Mouse (Mus musculus): ENCODE data around the gene Plcd3. TPM values are rescaled to one million over a fixed set of nuclear protein-coding genes. Genes with fewer than 3 reads are reported as not detected.

Plcd3 gene
- polyA plus RNA-seq (2015; fragmentation: Nextera tagmentation; extraction: Ambion mirVana) = 0.28 and 0.50 TPM in 2 replicates

GRCm38 (mm10) chr11:103101481-103101865 is at the start of gene Plcd3, which contains the start of gene Acbd4:
Gene Plcd3 (minus strand): TSS chr11:103101658.
Gene Acbd4 (plus strand): TSS chr11:103101682.
- Histone ChIP-seq H3K27ac (peak within 1 kb of the TSS; percentile 68), H3K36me3 (peaks cover 14% of the 10 kb centered on the region), H3K4me2 (peak within 1 kb of the TSS; percentile 89), H3K9ac (peak within 1 kb of the TSS; percentile 68), H3K4me1 (replicated peaks) (peaks cover 56% of the 10 kb centered on the region), H3K27me3 (peaks cover 51% of the 10 kb centered on the region), H3K9me3 (replicated peaks) (no peaks in the 10 kb centered on the region), H3K4me3 (replicated peaks) (peak within 1 kb of the TSS; percentile 78)
- ATAC-seq (ENCODE audit: low read depth) (0 out of 2 replicates have a peak, but pooled peaks have one; percentile 13), DNase-seq (peak; percentile 70)
- 1% methylated on average over 34 of the region's 34 CpGs for WGBS (ENCODE audit: insufficient replicate concordance)

- 84% methylated on average over 4 of the region's 4 CpGs for WGBS (ENCODE audit: insufficient replicate concordance)
- no peak overlapping the region for H3K9ac ChIP-seq
- DNase-seq (no peak), ATAC-seq (ENCODE audit: low read depth) (no peak)
- peaks cover 20% of the 10 kb centered on the region for H3K4me1 ChIP-seq (replicated peaks)
- H3K9me3 ChIP-seq (replicated peaks) = no peaks in the 10 kb centered on the region
- H3K36me3 ChIP-seq = no peaks in the 10 kb centered on the region
- H3K27ac ChIP-seq = no peak overlapping the region
- H3K4me2 ChIP-seq = no peak overlapping the region
- no peaks in the 10 kb centered on the region for H3K27me3 ChIP-seq
- no peak overlapping the region for H3K4me3 ChIP-seq (replicated peaks)
These were observed 48.3 kb upstream of the Plcd3 start for GRCm38 (mm10) chr11:103149771-103150170.

- H3K36me3 ChIP-seq = no peaks in the 10 kb centered on the region
- no peak overlapping the region for H3K9ac ChIP-seq
- H3K9me3 ChIP-seq (replicated peaks) = no peaks in the 10 kb centered on the region
- ATAC-seq (ENCODE audit: low read depth) = no peak
- 0 out of 2 replicates have a peak overlapping the region, but pooled peaks have one; percentile 32 for H3K27ac ChIP-seq
- DNase-seq = no peak
- no peak overlapping the region for H3K4me2 ChIP-seq
- H3K4me1 ChIP-seq (replicated peaks) = peaks cover 36% of the 10 kb centered on the region
- H3K27me3 ChIP-seq = no peaks in the 10 kb centered on the region
- no peak overlapping the region for H3K4me3 ChIP-seq (replicated peaks)
- WGBS (ENCODE audit: insufficient replicate concordance) = 56% methylated on average over 4 of the region's 4 CpGs
These were observed 46.3 kb upstream of the Plcd3 start for GRCm38 (mm10) chr11:103147766-103148165.

- Histone ChIP-seq H3K4me1 (replicated peaks) (peaks cover 49% of the 10 kb centered on the region), H3K27ac (peak overlapping the region; percentile 27; the same call in 1 of the 2 replicates), H3K27me3 (no peaks in the 10 kb centered on the region), H3K4me3 (replicated peaks) (no peak overlapping the region), H3K36me3 (no peaks in the 10 kb centered on the region), H3K4me2 (no peak overlapping the region), H3K9me3 (replicated peaks) (no peaks in the 10 kb centered on the region), H3K9ac (no peak overlapping the region)
- WGBS (ENCODE audit: insufficient replicate concordance) = 68% methylated on average over 4 of the region's 4 CpGs
- DNase-seq (no peak), ATAC-seq (ENCODE audit: low read depth) (no peak)
These were observed 44.9 kb upstream of the Plcd3 start for GRCm38 (mm10) chr11:103146386-103146785.

- H3K27ac ChIP-seq = peak overlapping the region; percentile 54
- no peaks in the 10 kb centered on the region for H3K9me3 ChIP-seq (replicated peaks)
- H3K4me2 ChIP-seq = no peak overlapping the region
- peak; percentile 39; the same call in 1 of the 2 replicates for ATAC-seq (ENCODE audit: low read depth)
- H3K9ac ChIP-seq = 0 out of 2 replicates have a peak overlapping the region, but pooled peaks have one; percentile 19
- H3K4me1 ChIP-seq (replicated peaks) = peaks cover 59% of the 10 kb centered on the region
- peaks cover 3% of the 10 kb centered on the region; the same call in 1 of the 2 replicates for H3K36me3 ChIP-seq
- 29% methylated on average over 12 of the region's 12 CpGs for WGBS (ENCODE audit: insufficient replicate concordance)
- DNase-seq = no peak
- H3K4me3 ChIP-seq (replicated peaks) = no peak overlapping the region
- H3K27me3 ChIP-seq = no peaks in the 10 kb centered on the region
These were observed 43.1 kb upstream of the Plcd3 start for GRCm38 (mm10) chr11:103144309-103145285.

- Histone ChIP-seq H3K9ac (no peak overlapping the region), H3K4me1 (replicated peaks) (peaks cover 56% of the 10 kb centered on the region), H3K4me3 (replicated peaks) (no peak overlapping the region), H3K27ac (peak overlapping the region; percentile 56), H3K9me3 (replicated peaks) (no peaks in the 10 kb centered on the region), H3K36me3 (peaks cover 20% of the 10 kb centered on the region), H3K4me2 (peak overlapping the region; percentile 5; the same call in 1 of the 2 replicates), H3K27me3 (no peaks in the 10 kb centered on the region)
- no peak for ATAC-seq (ENCODE audit: low read depth)
- 39% methylated on average over 8 of the region's 8 CpGs for WGBS (ENCODE audit: insufficient replicate concordance)
- no peak for DNase-seq
These were observed 41.2 kb upstream of the Plcd3 start for GRCm38 (mm10) chr11:103142441-103143182.

GRCm38 (mm10) chr11:103141944-103142255 is 40.4 kb upstream of the Plcd3 start:
- H3K4me2 ChIP-seq = no peak overlapping the region
- H3K9me3 ChIP-seq (replicated peaks) = no peaks in the 10 kb centered on the region
- H3K27me3 ChIP-seq = no peaks in the 10 kb centered on the region
- H3K36me3 ChIP-seq = peaks cover 20% of the 10 kb centered on the region
- peaks cover 55% of the 10 kb centered on the region for H3K4me1 ChIP-seq (replicated peaks)
- H3K4me3 ChIP-seq (replicated peaks) = no peak overlapping the region
- no peak for DNase-seq
- whole genome bisulfite sequencing (ENCODE audit: insufficient replicate concordance) = 46% methylated on average over 1 of the region's 1 CpGs
- no peak for ATAC-seq (ENCODE audit: low read depth)
- peak overlapping the region; percentile 6; the same call in 1 of the 2 replicates for H3K9ac ChIP-seq
- H3K27ac ChIP-seq = peak overlapping the region; percentile 67

GRCm38 (mm10) chr11:103141101-103141943 is 39.9 kb upstream of the Plcd3 start:
- peaks cover 57% of the 10 kb centered on the region for H3K4me1 ChIP-seq (replicated peaks)
- no peak for ATAC-seq (ENCODE audit: low read depth)
- peak overlapping the region; percentile 6; the same call in 1 of the 2 replicates for H3K9ac ChIP-seq
- no peaks in the 10 kb centered on the region for H3K9me3 ChIP-seq (replicated peaks)
- WGBS (ENCODE audit: insufficient replicate concordance) = 47% methylated on average over 11 of the region's 11 CpGs
- peaks cover 20% of the 10 kb centered on the region for H3K36me3 ChIP-seq
- no peak for DNase-seq
- H3K27ac ChIP-seq = peak overlapping the region; percentile 67
- no peaks in the 10 kb centered on the region for H3K27me3 ChIP-seq
- no peak overlapping the region for H3K4me2 ChIP-seq
- H3K4me3 ChIP-seq (replicated peaks) = no peak overlapping the region

- no peak for ATAC-seq (ENCODE audit: low read depth)
These were observed 39.3 kb upstream of the Plcd3 start for GRCm38 (mm10) chr11:103140763-103141100.

GRCm38 (mm10) chr11:103139951-103140762 is 38.7 kb upstream of the Plcd3 start:
- peaks cover 65% of the 10 kb centered on the region for H3K4me1 ChIP-seq (replicated peaks)
- H3K27ac ChIP-seq = peak overlapping the region; percentile 67
- DNase-seq = no peak
- no peak for ATAC-seq (ENCODE audit: low read depth)
- H3K9me3 ChIP-seq (replicated peaks) = no peaks in the 10 kb centered on the region
- no peak overlapping the region for H3K4me3 ChIP-seq (replicated peaks)
- 82% methylated on average over 14 of the region's 14 CpGs for WGBS (ENCODE audit: insufficient replicate concordance)
- H3K36me3 ChIP-seq = peaks cover 20% of the 10 kb centered on the region
- H3K4me2 ChIP-seq = no peak overlapping the region
- H3K9ac ChIP-seq = no peak overlapping the region
- H3K27me3 ChIP-seq = no peaks in the 10 kb centered on the region

More at GRCm38 (mm10) chr11:103140763-103141100, 39.3 kb upstream of the Plcd3 start:
- Histone ChIP-seq H3K4me1 (replicated peaks) (peaks cover 63% of the 10 kb centered on the region), H3K36me3 (peaks cover 20% of the 10 kb centered on the region), H3K9me3 (replicated peaks) (no peaks in the 10 kb centered on the region), H3K4me2 (no peak overlapping the region), H3K9ac (no peak overlapping the region), H3K4me3 (replicated peaks) (no peak overlapping the region), H3K27ac (peak overlapping the region; percentile 67), H3K27me3 (no peaks in the 10 kb centered on the region)
- 62% methylated on average over 6 of the region's 6 CpGs for WGBS (ENCODE audit: insufficient replicate concordance)
- DNase-seq = no peak

Measured in liver, embryonic 13.5 days (tissue).